Mouse (Mus musculus): ENCODE results near the gene Cdk4.
"Not testable (repeated sequence)": the region's sequence is repeated elsewhere in the genome, so short reads cannot be mapped to it uniquely, and the experiment has no call there.

The Cdk4 gene

GRCm38 (mm10) chr10:127063913-127064870 lies 858 bp downstream of the Cdk4 start:
- peak; percentile 34 for DNase-seq (ENCODE audit: low read depth, low spot score)
- H3K36me3 ChIP-seq (ENCODE audit: control insufficient read depth, insufficient read depth, low read length, poor library complexity, severe bottlenecking), result peaks cover 5% of the 10 kb centered on the region

DNA sequence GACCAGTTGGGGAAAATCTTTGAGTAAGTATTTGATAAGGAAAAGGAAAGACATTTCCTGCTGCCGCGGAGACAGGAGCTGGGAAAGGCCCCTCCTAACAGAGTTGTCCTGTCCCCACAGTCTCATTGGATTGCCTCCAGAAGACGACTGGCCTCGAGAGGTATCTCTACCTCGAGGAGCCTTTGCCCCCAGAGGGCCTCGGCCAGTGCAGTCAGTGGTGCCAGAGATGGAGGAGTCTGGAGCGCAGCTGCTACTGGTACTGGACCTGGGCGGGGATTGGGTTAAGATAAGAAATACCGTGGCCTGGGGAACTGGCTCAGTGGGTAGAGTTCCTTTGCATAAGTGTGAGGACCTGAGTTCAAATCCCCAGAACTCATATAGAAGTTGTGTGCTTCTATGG lies 2.6 kb downstream of the Cdk4 start:
- DNase-seq (ENCODE audit: low read depth, low spot score), result no peak
- H3K36me3 ChIP-seq (ENCODE audit: control insufficient read depth, insufficient read depth, low read length, poor library complexity, severe bottlenecking), result peaks cover 5% of the 10 kb centered on the region
- no peaks in the 10 kb centered on the region for H3K27me3 ChIP-seq (ENCODE audit: control insufficient read depth, insufficient read depth, low read length, poor library complexity, severe bottlenecking)

More at GRCm38 (mm10) chr10:127063913-127064870, 858 bp downstream of the Cdk4 start:
- no peaks in the 10 kb centered on the region for H3K27me3 ChIP-seq (ENCODE audit: control insufficient read depth, insufficient read depth, low read length, poor library complexity, severe bottlenecking)

DNA sequence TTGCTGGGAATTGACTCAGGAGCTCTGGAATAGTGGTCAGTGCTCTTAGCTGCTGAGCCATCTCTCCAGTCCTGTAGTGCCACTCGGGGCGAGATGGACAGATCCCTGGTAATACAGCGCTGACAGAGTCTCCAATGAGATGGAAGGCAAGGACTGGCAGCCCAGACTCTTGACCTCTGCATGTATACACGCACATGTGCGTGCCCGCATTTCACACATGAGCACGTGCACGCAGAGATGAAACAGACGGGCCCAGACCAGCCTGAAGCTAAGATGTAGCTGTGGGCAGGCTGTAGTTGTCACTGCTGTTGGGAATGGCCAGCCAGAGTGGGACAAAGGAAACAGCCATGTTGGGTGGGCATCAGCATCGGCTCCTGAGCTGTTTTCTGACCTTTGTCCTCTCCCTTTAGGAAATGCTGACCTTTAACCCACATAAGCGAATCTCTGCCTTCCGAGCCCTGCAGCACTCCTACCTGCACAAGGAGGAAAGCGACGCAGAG lies 3.2 kb downstream of the Cdk4 start:
- Histone ChIP-seq H3K27me3 (ENCODE audit: control insufficient read depth, insufficient read depth, low read length, poor library complexity, severe bottlenecking) (no peaks in the 10 kb centered on the region), H3K36me3 (ENCODE audit: control insufficient read depth, insufficient read depth, low read length, poor library complexity, severe bottlenecking) (peaks cover 5% of the 10 kb centered on the region)
- DNase-seq (ENCODE audit: low read depth, low spot score), result no peak

GRCm38 (mm10) chr10:127068360-127069038 lies 5.2 kb downstream of the Cdk4 start:
- no peak for DNase-seq (ENCODE audit: low read depth, low spot score)
- no peaks in the 10 kb centered on the region for H3K27me3 ChIP-seq (ENCODE audit: control insufficient read depth, insufficient read depth, low read length, poor library complexity, severe bottlenecking)
- H3K36me3 ChIP-seq (ENCODE audit: control insufficient read depth, insufficient read depth, low read length, poor library complexity, severe bottlenecking), result peaks cover 5% of the 10 kb centered on the region

GRCm38 (mm10) chr10:127069281-127070189 lies 6.2 kb downstream of the Cdk4 start:
- DNase-seq (ENCODE audit: low read depth, low spot score), result no peak
- Histone ChIP-seq H3K27me3 (ENCODE audit: control insufficient read depth, insufficient read depth, low read length, poor library complexity, severe bottlenecking) (no peaks in the 10 kb centered on the region), H3K36me3 (ENCODE audit: control insufficient read depth, insufficient read depth, low read length, poor library complexity, severe bottlenecking) (peaks cover 5% of the 10 kb centered on the region)

- Histone ChIP-seq H3K27me3 (ENCODE audit: control insufficient read depth, insufficient read depth, low read length, poor library complexity, severe bottlenecking) (no peaks in the 10 kb centered on the region), H3K36me3 (ENCODE audit: control insufficient read depth, insufficient read depth, low read length, poor library complexity, severe bottlenecking) (peaks cover 5% of the 10 kb centered on the region)
- DNase-seq (ENCODE audit: low read depth, low spot score), result peak; percentile 82
Measured at GRCm38 (mm10) chr10:127070190-127071121, 7.1 kb downstream of the Cdk4 start, which contains the start of gene Tspan31. TSS of gene Tspan31 (minus strand) at chr10:127070264.

DNA sequence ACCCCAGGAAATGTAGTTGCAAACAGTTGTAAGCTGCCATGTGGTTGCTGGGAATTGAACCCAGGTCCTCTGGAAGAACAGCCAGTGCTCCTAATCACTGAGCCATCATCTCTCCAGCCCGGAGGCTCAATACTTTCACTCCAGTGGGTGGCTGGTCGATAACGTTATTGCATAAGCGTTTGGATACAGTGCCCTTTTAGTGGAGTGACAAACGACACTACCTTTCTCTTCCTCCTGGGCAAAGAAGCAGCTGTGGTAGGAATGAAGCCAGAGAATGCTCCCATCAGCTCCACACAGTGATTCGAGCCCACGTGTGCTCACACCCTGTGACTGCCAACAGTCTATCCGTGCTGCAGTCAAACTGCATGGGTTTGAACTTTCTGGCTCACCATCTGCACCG lies 7.9 kb downstream of the Cdk4 start:
- Histone ChIP-seq H3K27me3 (ENCODE audit: control insufficient read depth, insufficient read depth, low read length, poor library complexity, severe bottlenecking) (no peaks in the 10 kb centered on the region), H3K36me3 (ENCODE audit: control insufficient read depth, insufficient read depth, low read length, poor library complexity, severe bottlenecking) (0 out of 2 replicates have a peak, but pooled peaks cover 5% of the 10 kb centered on the region)
- DNase-seq (ENCODE audit: low read depth, low spot score), result no peak

DNA sequence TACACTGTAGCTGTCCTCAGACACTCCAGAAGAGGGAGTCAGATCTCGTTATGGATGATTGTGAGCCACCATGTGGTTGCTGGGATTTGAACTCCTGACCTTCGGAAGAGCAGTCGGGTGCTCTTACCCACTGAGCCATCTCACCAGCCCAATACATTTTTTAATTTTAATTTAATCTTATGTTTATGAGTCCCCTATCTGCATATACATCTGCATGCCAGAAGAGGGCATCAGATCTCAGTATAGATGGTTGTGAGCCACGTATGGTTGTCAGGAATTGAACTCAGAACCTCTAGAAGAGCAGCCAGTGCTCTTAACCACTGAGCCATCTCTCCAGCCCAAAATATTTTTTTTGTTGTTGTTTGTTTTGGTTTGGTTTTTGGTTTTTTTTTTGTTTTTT lies 8.9 kb downstream of the Cdk4 start:
- H3K27me3 ChIP-seq (ENCODE audit: control insufficient read depth, insufficient read depth, low read length, poor library complexity, severe bottlenecking); DNase-seq (ENCODE audit: low read depth, low spot score); H3K36me3 ChIP-seq (ENCODE audit: control insufficient read depth, insufficient read depth, low read length, poor library complexity, severe bottlenecking): not testable (repeated sequence)

- not testable (repeated sequence) for H3K36me3 ChIP-seq (ENCODE audit: control insufficient read depth, insufficient read depth, low read length, poor library complexity, severe bottlenecking); DNase-seq (ENCODE audit: low read depth, low spot score); H3K27me3 ChIP-seq (ENCODE audit: control insufficient read depth, insufficient read depth, low read length, poor library complexity, severe bottlenecking)
Measured at GRCm38 (mm10) chr10:127072969-127073368, 9.6 kb downstream of the Cdk4 start.

- no peaks in the 10 kb centered on the region for H3K27me3 ChIP-seq (ENCODE audit: control insufficient read depth, insufficient read depth, low read length, poor library complexity, severe bottlenecking)
- H3K36me3 ChIP-seq (ENCODE audit: control insufficient read depth, insufficient read depth, low read length, poor library complexity, severe bottlenecking), result peaks cover 4% of the 10 kb centered on the region; the same call in 1 of the 2 replicates
- DNase-seq (ENCODE audit: low read depth, low spot score), result no peak
Measured at GRCm38 (mm10) chr10:127073981-127074380, 10.6 kb downstream of the Cdk4 start.

- peak; percentile 87 for DNase-seq (ENCODE audit: low read depth, low spot score)
- H3K27me3 ChIP-seq (ENCODE audit: control insufficient read depth, insufficient read depth, low read length, poor library complexity, severe bottlenecking), result no peaks in the 10 kb centered on the region
- peaks cover 9% of the 10 kb centered on the region; the same call in 1 of the 2 replicates for H3K36me3 ChIP-seq (ENCODE audit: control insufficient read depth, insufficient read depth, low read length, poor library complexity, severe bottlenecking)
Measured at GRCm38 (mm10) chr10:127075080-127075479, 11.7 kb downstream of the Cdk4 start, which contains the start of gene Agap2. TSS of gene Agap2 (plus strand) at chr10:127075284.

DNA sequence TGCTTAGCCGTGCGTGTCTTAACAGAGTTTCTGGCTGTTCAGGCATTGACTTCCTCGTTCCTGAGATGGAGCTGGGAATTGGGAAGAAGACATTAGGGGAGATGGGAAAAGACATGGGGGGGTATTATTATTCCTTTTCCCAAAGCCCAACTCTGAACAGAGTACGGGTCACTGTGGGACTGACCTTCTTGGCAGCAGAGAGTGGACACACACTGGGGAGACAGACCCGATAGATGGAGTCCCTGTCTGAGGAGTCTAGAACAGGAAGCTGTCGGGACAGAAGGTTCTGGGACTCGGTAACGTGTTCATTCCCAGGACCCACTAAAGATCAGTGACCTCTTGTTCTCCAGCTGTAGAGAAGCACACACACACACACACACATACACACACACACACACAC lies 12.3 kb downstream of the Cdk4 start:
- DNase-seq (ENCODE audit: low read depth, low spot score), result peak; percentile 16
- Histone ChIP-seq H3K36me3 (ENCODE audit: control insufficient read depth, insufficient read depth, low read length, poor library complexity, severe bottlenecking) (peaks cover 11% of the 10 kb centered on the region; the same call in 1 of the 2 replicates), H3K27me3 (ENCODE audit: control insufficient read depth, insufficient read depth, low read length, poor library complexity, severe bottlenecking) (no peaks in the 10 kb centered on the region)

- H3K27me3 ChIP-seq (ENCODE audit: control insufficient read depth, insufficient read depth, low read length, poor library complexity, severe bottlenecking), result no peaks in the 10 kb centered on the region
- peaks cover 11% of the 10 kb centered on the region; the same call in 1 of the 2 replicates for H3K36me3 ChIP-seq (ENCODE audit: control insufficient read depth, insufficient read depth, low read length, poor library complexity, severe bottlenecking)
- peak; percentile 83 for DNase-seq (ENCODE audit: low read depth, low spot score)
Measured at GRCm38 (mm10) chr10:127076082-127076481, 12.7 kb downstream of the Cdk4 start.
